Mouse (Mus musculus) common myeloid progenitor, adult 5-6 weeks (primary cell): ENCODE results near the gene Angptl2. TPM values are rescaled to one million over a fixed set of nuclear protein-coding genes. Genes with fewer than 3 reads are reported as not detected.
"Not testable (repeated sequence)": the region's sequence is repeated elsewhere in the genome, so short reads cannot be mapped to it uniquely, and the experiment has no call there.

Experiments
- ATAC-seq: replicated peaks from 2 replicates; pipeline ENCODE4 v1.8.0; 2016; ENCODE audit warnings: low read depth, mild to moderate bottlenecking, moderate TSS enrichment, inconsistent platforms; ENCODE audit not compliant: poor library complexity, severe bottlenecking
- total RNA-seq: library from RNA; stranded (forward); fragments of 200-1000, 187-1606 nt; gene quantifications from 2 replicates; pipeline ENCODE4 v1.2.3, GENCODE M21; 2017

Angptl2 gene
- total RNA-seq, 1 experiment from 2014 or later = 3.2 TPM

- no peak for ATAC-seq
Observed at GRCm38 (mm10) chr2:33189976-33190375, 25.9 kb upstream of the Angptl2 start.

- no peak for ATAC-seq
Observed at GRCm38 (mm10) chr2:33200368-33201068, 15.4 kb upstream of the Angptl2 start.

- ATAC-seq = peak; percentile 68
Observed at GRCm38 (mm10) chr2:33203284-33203683, 12.6 kb upstream of the Angptl2 start.

- ATAC-seq = no peak
Observed at GRCm38 (mm10) chr2:33204980-33205379, 10.9 kb upstream of the Angptl2 start.

- no peak for ATAC-seq
Observed at GRCm38 (mm10) chr2:33205939-33206525, 9.8 kb upstream of the Angptl2 start.

- no peak for ATAC-seq
Observed at GRCm38 (mm10) chr2:33207069-33207468, 8.8 kb upstream of the Angptl2 start.

GRCm38 (mm10) chr2:33208134-33208533 lies 7.7 kb upstream of the Angptl2 start:
- ATAC-seq = no peak

GRCm38 (mm10) chr2:33210841-33211240 lies 5.0 kb upstream of the Angptl2 start:
- no peak for ATAC-seq

GRCm38 (mm10) chr2:33211263-33211662 lies 4.6 kb upstream of the Angptl2 start:
- not testable (repeated sequence) for ATAC-seq

- no peak; the same call in 1 of the 2 replicates for ATAC-seq
Observed at GRCm38 (mm10) chr2:33215177-33215699, 631 bp upstream of the Angptl2 start.

- no peak for ATAC-seq
Observed at GRCm38 (mm10) chr2:33216645-33217424, 966 bp downstream of the Angptl2 start.

GRCm38 (mm10) chr2:33217425-33217794 lies 1.5 kb downstream of the Angptl2 start:
- no peak for ATAC-seq

GRCm38 (mm10) chr2:33218903-33219625 lies 3.2 kb downstream of the Angptl2 start:
- no peak for ATAC-seq

GRCm38 (mm10) chr2:33219637-33220036 lies 3.8 kb downstream of the Angptl2 start:
- no peak for ATAC-seq

GRCm38 (mm10) chr2:33220246-33220645 lies 4.4 kb downstream of the Angptl2 start:
- no peak for ATAC-seq

GRCm38 (mm10) chr2:33220674-33221338 lies 4.9 kb downstream of the Angptl2 start:
- ATAC-seq = no peak

GRCm38 (mm10) chr2:33221339-33221900 lies 5.6 kb downstream of the Angptl2 start:
- peak; percentile 93 for ATAC-seq

GRCm38 (mm10) chr2:33222480-33222879 lies 6.6 kb downstream of the Angptl2 start:
- ATAC-seq = no peak

- no peak for ATAC-seq
Observed at GRCm38 (mm10) chr2:33223656-33224358, 7.9 kb downstream of the Angptl2 start.
